Mouse (Mus musculus): Measurements from ENCODE around the gene Mtrex.

- no peak for TF ChIP-seq CTCF (IDR thresholded peaks at IDR 0.05; ENCODE audit: low read depth)
- no peak for TF ChIP-seq EP300 (IDR thresholded peaks at IDR 0.05; ENCODE audit: low read depth)
Observed at GRCm38 (mm10) chr13:112871500-112872266, 55.5 kb downstream of the Mtrex start.
